Mouse (Mus musculus) heart, postnatal 10 days (tissue): ENCODE results near the gene Dbx1. TPM values are rescaled to one million over a fixed set of nuclear protein-coding genes. Genes with fewer than 3 reads are reported as not detected.

ENCODE experiments used
- DNase-seq, 2 experiments: peaks; one replicate each; pipeline ENCODE4 v3.0.0; 2021
- intact Hi-C: fragments of 180-260 bp; cut with DNase I; formaldehyde crosslinking; loops from one replicate; pipeline ENCODE4 v1.15.1; 2025
- total RNA-seq, 2 experiments: library from RNA; stranded (reverse); gene quantifications; 2 replicates each; pipeline ENCODE4 v1.2.3; 2021

Gene Dbx1
- total RNA-seq, result not detected

GRCm38 (mm10) chr7:49636491-49637115 lies at the start of gene Dbx1:
Gene Dbx1, minus strand, starts transcription at chr7:49636849.
- DNase-seq, result no peak

GRCm38 (mm10) chr7:49678826-49679377 lies 42.3 kb upstream of the Dbx1 start:
- DNase-seq, result no peak
- intact Hi-C loops, result no loop called here

More at GRCm38 (mm10) chr7:49636491-49637115, at the start of gene Dbx1:
- intact Hi-C loops, result no loop called here

GRCm38 (mm10) chr7:49678100-49678825 lies 41.6 kb upstream of the Dbx1 start:
- intact Hi-C loops, result no loop called here
- DNase-seq, result no peak

- no peak for DNase-seq
- intact Hi-C loops, result no loop called here
Observed at GRCm38 (mm10) chr7:49677166-49677565, 40.5 kb upstream of the Dbx1 start.

GRCm38 (mm10) chr7:49676627-49677026 lies 40.0 kb upstream of the Dbx1 start:
- no peak for DNase-seq
- intact Hi-C loops, result no loop called here

GRCm38 (mm10) chr7:49668260-49668857 lies 31.7 kb upstream of the Dbx1 start:
- no peak for DNase-seq
- intact Hi-C loops, result no loop called here

- intact Hi-C loops, result no loop called here
- DNase-seq, result no peak
Observed at GRCm38 (mm10) chr7:49663575-49663974, 26.9 kb upstream of the Dbx1 start.

GRCm38 (mm10) chr7:49662492-49663026 lies 25.9 kb upstream of the Dbx1 start:
- no peak for DNase-seq
- intact Hi-C loops, result no loop called here

- no peak for DNase-seq
- intact Hi-C loops, result no loop called here
Observed at GRCm38 (mm10) chr7:49661811-49662491, 25.3 kb upstream of the Dbx1 start.

- intact Hi-C loops, result no loop called here
- DNase-seq, result no peak
Observed at GRCm38 (mm10) chr7:49640709-49641305, 4.2 kb upstream of the Dbx1 start.

GRCm38 (mm10) chr7:49639864-49640708 lies 3.4 kb upstream of the Dbx1 start:
- DNase-seq, result no peak
- intact Hi-C loops, result no loop called here

GRCm38 (mm10) chr7:49638941-49639776 lies 2.5 kb upstream of the Dbx1 start:
- intact Hi-C loops, result no loop called here
- DNase-seq, result no peak

- intact Hi-C loops, result no loop called here
Observed at GRCm38 (mm10) chr7:49637851-49638663, 1.4 kb upstream of the Dbx1 start.

GRCm38 (mm10) chr7:49637281-49637680 lies 632 bp upstream of the Dbx1 start:
- no peak for DNase-seq
- intact Hi-C loops, result no loop called here

More at GRCm38 (mm10) chr7:49637851-49638663, 1.4 kb upstream of the Dbx1 start:
- DNase-seq, result no peak

- intact Hi-C loops, result no loop called here
Observed at GRCm38 (mm10) chr7:49635971-49636370, 678 bp downstream of the Dbx1 start.

GRCm38 (mm10) chr7:49635074-49635621 lies 1.5 kb downstream of the Dbx1 start:
- no peak for DNase-seq
- intact Hi-C loops, result no loop called here

More at GRCm38 (mm10) chr7:49635971-49636370, 678 bp downstream of the Dbx1 start:
- DNase-seq, result no peak

- intact Hi-C loops, result no loop called here
- no peak for DNase-seq
Observed at GRCm38 (mm10) chr7:49634291-49635073, 2.2 kb downstream of the Dbx1 start.
